Comparison of ENCODE assay signal across 30 mouse cellular contexts in genomic region chr9:50874031-50874430, GRCm38 (mm10). TPM values are rescaled to one million over a fixed set of nuclear protein-coding genes. Genes with fewer than 3 reads are reported as not detected.
DNase-seq lines count a peak whose midpoint lies in the region; ATAC-seq and TF ChIP-seq lines count a peak whose summit lies in the region.
"Had no signal": no experiment of that assay in that cellular context is flagged by ENCODE, and none has a peak within 500 bp of the region (broad histone marks: within the 10 kb centered on the region; RNA-seq: fewer than 3 reads in every experiment).

No protein-coding gene starts in this region.

- 90% methylated on average over 6 of the region's 6 CpGs for WGBS in kidney, embryonic 15.5 days
- 43% methylated on average over 6 of the region's 6 CpGs for WGBS in liver, adult 2 months
- WGBS in liver, postnatal 0 days (ENCODE audit: insufficient replicate concordance) = 90% methylated on average over 6 of the region's 6 CpGs

- no peaks in the 10 kb centered on the region for H3K79me2 ChIP-seq in liver, adult 2 months (ENCODE audit: control insufficient read depth, insufficient read depth, low read length)

- H3K4me1 ChIP-seq in kidney, embryonic 15.5 days = no peaks in the 10 kb centered on the region
- H3K4me1 ChIP-seq in liver, adult 2 months (ENCODE audit: control insufficient read depth, insufficient read depth, low read length) = peaks cover 12% of the 10 kb centered on the region
- H3K4me1 ChIP-seq in liver, postnatal 0 days (ENCODE audit: insufficient read depth) = no peaks in the 10 kb centered on the region
- H3K4me1 ChIP-seq: embryonic facial prominence, embryonic 12.5 days; forebrain, embryonic 10.5 days; heart, embryonic 15.5 days; hindbrain, embryonic 12.5 days; limb, embryonic 12.5 days; liver, embryonic 13.5 days had no signal

- no peak overlapping the region for H3K4me3 ChIP-seq in kidney, embryonic 15.5 days (replicated peaks)
- H3K4me3 ChIP-seq in liver, adult 2 months (ENCODE audit: insufficient read depth, low read depth, low read length) = no peak overlapping the region
- H3K4me3 ChIP-seq in liver, postnatal 0 days (ENCODE audit: low read depth, low read length) = no peak overlapping the region
- H3K4me3 ChIP-seq: embryonic facial prominence, embryonic 12.5 days; forebrain, embryonic 10.5 days; heart, embryonic 15.5 days; hindbrain, embryonic 12.5 days; layer of hippocampus, adult 2 months; left cerebral cortex, adult 2 months; limb, embryonic 12.5 days; liver, embryonic 13.5 days had no signal

- H3K4me2 ChIP-seq in kidney, embryonic 15.5 days = no peak overlapping the region
- no peak overlapping the region for H3K4me2 ChIP-seq in liver, postnatal 0 days (ENCODE audit: low read depth, low read length)
- H3K4me2 ChIP-seq: embryonic facial prominence, embryonic 12.5 days; heart, embryonic 15.5 days; hindbrain, embryonic 12.5 days; limb, embryonic 12.5 days; liver, embryonic 13.5 days had no signal

- no peak for TF ChIP-seq CTCF in liver, adult 2 months (IDR thresholded peaks at IDR 0.05; ENCODE audit: low read depth, low read length)
- no peak for TF ChIP-seq CTCF in liver, postnatal 0 days (IDR thresholded peaks at IDR 0.05; ENCODE audit: low read depth)

- no peaks in the 10 kb centered on the region for H3K9me3 ChIP-seq in kidney, embryonic 15.5 days (replicated peaks)
- no peaks in the 10 kb centered on the region for H3K9me3 ChIP-seq in liver, postnatal 0 days (ENCODE audit: low read length)
- H3K9me3 ChIP-seq: embryonic facial prominence, embryonic 12.5 days; forebrain, embryonic 10.5 days; heart, embryonic 15.5 days; hindbrain, embryonic 12.5 days; limb, embryonic 12.5 days; liver, embryonic 13.5 days had no signal

- no peaks in the 10 kb centered on the region for H3K27me3 ChIP-seq in kidney, embryonic 15.5 days
- H3K27me3 ChIP-seq in liver, adult 2 months (ENCODE audit: control insufficient read depth, insufficient read depth, low read length) = no peaks in the 10 kb centered on the region
- H3K27me3 ChIP-seq in liver, postnatal 0 days (ENCODE audit: insufficient read depth, low read length) = no peaks in the 10 kb centered on the region
- H3K27me3 ChIP-seq: embryonic facial prominence, embryonic 12.5 days; heart, embryonic 15.5 days; hindbrain, embryonic 12.5 days; limb, embryonic 12.5 days; liver, embryonic 13.5 days had no signal

- TF ChIP-seq EP300 in liver, postnatal 0 days (IDR thresholded peaks at IDR 0.05; ENCODE audit: low read depth) = no peak

- no peak for ATAC-seq in kidney, embryonic 15.5 days (replicated peaks; ENCODE audit: low FRiP score)
- ATAC-seq in liver, postnatal 0 days = no peak
- no peak for ATAC-seq in activated CD4-positive, CD25-positive, alpha-beta regulatory T cell, adult 4 months
- ATAC-seq: forebrain, embryonic 16.5 days; intestine, postnatal 0 days; midbrain, embryonic 16.5 days had no signal

- no peak for TF ChIP-seq POLR2A in liver, adult 2 months (IDR thresholded peaks at IDR 0.05; ENCODE audit: extremely low read depth, insufficient read depth, low read length)

- no peak overlapping the region for H3K9ac ChIP-seq in kidney, embryonic 15.5 days
- no peak overlapping the region for H3K9ac ChIP-seq in liver, adult 2 months (ENCODE audit: low read depth, low read length)
- H3K9ac ChIP-seq in liver, postnatal 0 days (replicated peaks) = no peak overlapping the region
- H3K9ac ChIP-seq: embryonic facial prominence, embryonic 12.5 days; heart, embryonic 15.5 days; hindbrain, embryonic 12.5 days; limb, embryonic 12.5 days; liver, embryonic 13.5 days had no signal

- H3K36me3 ChIP-seq in kidney, embryonic 15.5 days = peaks cover 87% of the 10 kb centered on the region
- peaks cover 12% of the 10 kb centered on the region; the same call in 1 of the 2 replicates for H3K36me3 ChIP-seq in liver, adult 2 months (ENCODE audit: control insufficient read depth, insufficient read depth, low read length)
- peaks cover 66% of the 10 kb centered on the region for H3K36me3 ChIP-seq in liver, postnatal 0 days (replicated peaks; ENCODE audit: insufficient read depth, low read length)

- no peak overlapping the region for H3K27ac ChIP-seq in kidney, embryonic 15.5 days
- no peak overlapping the region for H3K27ac ChIP-seq in liver, adult 2 months (replicated peaks; ENCODE audit: insufficient read depth, low read depth, low read length)
- H3K27ac ChIP-seq in liver, postnatal 0 days (ENCODE audit: low read depth) = no peak overlapping the region
- H3K27ac ChIP-seq: embryonic facial prominence, embryonic 12.5 days; forebrain, embryonic 10.5 days; heart, embryonic 15.5 days; hindbrain, embryonic 12.5 days; layer of hippocampus, adult 2 months; left cerebral cortex, adult 2 months; limb, embryonic 12.5 days; liver, embryonic 13.5 days had no signal

- peak; percentile 78 for DNase-seq in kidney, adult 11 months
- DNase-seq in liver, adult 2 months (ENCODE audit: extremely low read depth, low read depth, low spot score) = peak; percentile 75
- DNase-seq in liver, postnatal 0 days = no peak
- DNase-seq in gonadal fat pad, adult 2 months (ENCODE audit: low read depth) = peak; percentile 56
- DNase-seq in kidney, postnatal 36 days = peak; percentile 77 to 85
- DNase-seq: adrenal gland, adult 2 months; B cell, adult 2 months; cerebellum, adult 11 months; cerebellum, adult 9-10 months; cerebellum, postnatal 36 days; embryo, embryonic 11 days; gastrocnemius, postnatal 10 days; heart, postnatal 36 days; liver, embryonic 13.5 days; lung, adult 2 months; lung, postnatal 10 days; thymus, adult 2 months; thymus, postnatal 4 days had no signal

RNA-seq across cellular contexts. Expression of gene Ppp2r1b, which starts 28.9 kb away (rescaled TPM):
- 74.8 and 75.6 TPM in 2 replicates for polyA plus RNA-seq in kidney, embryonic 15.5 days (2015; fragmentation: Nextera tagmentation; extraction: Ambion mirVana)
- 10.3 and 10.8 TPM in 2 replicates for total RNA-seq in liver, adult 2 months (2014; rRNA removed)
- polyA plus RNA-seq in liver, adult 2 months (2012; rRNA removed) = 5.2 and 6.5 TPM in 2 replicates
- polyA plus RNA-seq in liver, postnatal 0 days (2015; fragmentation: Nextera tagmentation; extraction: Ambion mirVana) = 18.8 and 29.0 TPM in 2 replicates
- polyA plus RNA-seq in gonadal fat pad, adult 2 months (2012; rRNA removed) = 48.4 and 49.0 TPM in 2 replicates
- polyA plus RNA-seq in activated CD4-positive, CD25-positive, alpha-beta regulatory T cell, adult 4 months (2017; shearing (Covaris generic)) = 10 to 100 TPM; 59.3 to 72.1 TPM
